Mouse (Mus musculus) midbrain, postnatal 0 days (tissue): Measurements from ENCODE around the gene Adh6a. TPM values are rescaled to one million over a fixed set of nuclear protein-coding genes. Genes with fewer than 3 reads are reported as not detected.

Experiments
- ATAC-seq: fragments of 200-750 bp; cut with Nextera tagmentation; 2 replicates; pipeline ENCODE4 v1.8.0; 2017; ENCODE audit warnings: moderate number of reproducible peaks, mild to moderate bottlenecking, moderate TSS enrichment, moderate library complexity; ENCODE audit not compliant: low FRiP score
- DNase-seq: peaks from one replicate; pipeline ENCODE4 v3.0.0-alpha.2; 2015; ENCODE audit warnings: low spot score
- H3K27ac ChIP-seq: fragments of 300-500 bp; sonication (generic); 2 replicates; pipeline ENCODE4 v1.5.1; 2014; ENCODE audit warnings: low read depth, mild to moderate bottlenecking, low read length, mixed read lengths
- H3K27me3 ChIP-seq: fragments of 300-500 bp; sonication (generic); 2 replicates; pipeline ENCODE4 v1.6.1; 2014; ENCODE audit warnings: low read length, control low read depth, mixed read lengths; ENCODE audit not compliant: insufficient read depth
- H3K36me3 ChIP-seq: fragments of 300-500 bp; sonication (generic); 2 replicates; pipeline ENCODE4 v1.6.1; 2014; ENCODE audit warnings: low read length, control low read depth, mixed read lengths; ENCODE audit not compliant: insufficient read depth
- H3K4me1 ChIP-seq: fragments of 300-500 bp; sonication (generic); 2 replicates; pipeline ENCODE4 v1.6.1; 2014; ENCODE audit warnings: mild to moderate bottlenecking, control low read depth, antibody characterized with exemption, low read length, mixed read lengths; ENCODE audit not compliant: insufficient read depth
- H3K4me2 ChIP-seq: fragments of 300-500 bp; sonication (generic); 2 replicates; pipeline ENCODE4 v1.6.1; 2014; ENCODE audit warnings: low read depth, mild to moderate bottlenecking, low read length, mixed read lengths; ENCODE audit not compliant: poor library complexity, severe bottlenecking
- H3K4me3 ChIP-seq: fragments of 300-500 bp; sonication (generic); 2 replicates; pipeline ENCODE4 v1.5.1; 2014; ENCODE audit warnings: low read depth, mild to moderate bottlenecking, low read length, moderate library complexity
- H3K9ac ChIP-seq: fragments of 300-500 bp; sonication (generic); replicated peaks from 2 replicates; pipeline ENCODE4 v1.6.1; 2014; ENCODE audit warnings: mild to moderate bottlenecking, low read length, moderate library complexity, mixed read lengths; ENCODE audit not compliant: poor library complexity, severe bottlenecking
- H3K9me3 ChIP-seq: fragments of 300-500 bp; sonication (generic); 2 replicates; pipeline ENCODE4 v1.6.1; 2016; ENCODE audit warnings: low read length, control low read depth
- CTCF ChIP-seq: IDR thresholded peaks from 2 replicates; pipeline ENCODE4 v1.5.1; 2016; ENCODE audit warnings: antibody characterized with exemption, mild to moderate bottlenecking
- WGBS: fragments of 180-500 bp; shearing (Covaris S2); extraction: QIAGEN DNeasy Blood & Tissue Kit; methylation state at CpG from one replicate; pipeline ENCODE4 v1.1.7; 2014; 5-methylcytosine and 5-hydroxymethylcytosine counted together
- polyA plus RNA-seq: library from polyadenylated mRNA; unstranded; fragments of >200 nt; fragmentation: Nextera tagmentation; extraction: Ambion mirVana; gene quantifications from 2 replicates; pipeline ENCODE4 v1.2.1, GENCODE M21; 2015
- total RNA-seq: library from RNA; depleted of rRNA; stranded (reverse); fragments of >200 nt; gene quantifications from 2 replicates; pipeline ENCODE4 v1.2.3, GENCODE M21; 2014

Gene Adh6a
- total and polyA plus RNA-seq, 2 experiments from 2014 or later, result not detected

- no peaks in the 10 kb centered on the region for H3K4me1 ChIP-seq
- TF ChIP-seq CTCF, result no peak
- H3K27me3 ChIP-seq, result no peaks in the 10 kb centered on the region
- no peak for DNase-seq
- H3K36me3 ChIP-seq, result no peaks in the 10 kb centered on the region
- H3K4me3 ChIP-seq, result no peak overlapping the region
- no peaks in the 10 kb centered on the region for H3K9me3 ChIP-seq
- H3K9ac ChIP-seq, result no peak overlapping the region
- 68% methylated on average over 3 of the region's 3 CpGs for WGBS
- ATAC-seq, result no peak
- no peak overlapping the region for H3K4me2 ChIP-seq
- H3K27ac ChIP-seq, result no peak overlapping the region
These were observed 34.0 kb downstream of the Adh6a start for GRCm38 (mm10) chr3:138347041-138347440.

GRCm38 (mm10) chr3:138352012-138352809 lies 39.1 kb downstream of the Adh6a start:
- no peak overlapping the region for H3K9ac ChIP-seq
- H3K4me1 ChIP-seq, result no peaks in the 10 kb centered on the region
- no peak overlapping the region for H3K27ac ChIP-seq
- TF ChIP-seq CTCF, result no peak
- no peaks in the 10 kb centered on the region for H3K36me3 ChIP-seq
- 93% methylated on average over 11 of the region's 11 CpGs for WGBS
- no peaks in the 10 kb centered on the region for H3K27me3 ChIP-seq
- ATAC-seq (no peak), DNase-seq (no peak)
- H3K4me2 ChIP-seq, result no peak overlapping the region
- no peak overlapping the region for H3K4me3 ChIP-seq
- no peaks in the 10 kb centered on the region for H3K9me3 ChIP-seq

- no peak for TF ChIP-seq CTCF
- H3K9ac ChIP-seq, result no peak overlapping the region
- H3K27me3 ChIP-seq, result no peaks in the 10 kb centered on the region
- WGBS, result 90% methylated on average over 7 of the region's 7 CpGs
- no peaks in the 10 kb centered on the region for H3K4me1 ChIP-seq
- H3K36me3 ChIP-seq, result no peaks in the 10 kb centered on the region
- no peak overlapping the region for H3K4me3 ChIP-seq
- H3K27ac ChIP-seq, result no peak overlapping the region
- ATAC-seq, result no peak
- H3K4me2 ChIP-seq, result no peak overlapping the region
- no peaks in the 10 kb centered on the region for H3K9me3 ChIP-seq
- no peak for DNase-seq
These were observed 45.8 kb downstream of the Adh6a start for GRCm38 (mm10) chr3:138358856-138359255.

GRCm38 (mm10) chr3:138360721-138361120 lies 47.6 kb downstream of the Adh6a start:
- Histone ChIP-seq H3K27me3 (no peaks in the 10 kb centered on the region), H3K4me3 (no peak overlapping the region), H3K4me2 (no peak overlapping the region), H3K4me1 (no peaks in the 10 kb centered on the region), H3K9me3 (no peaks in the 10 kb centered on the region), H3K27ac (no peak overlapping the region), H3K9ac (no peak overlapping the region), H3K36me3 (no peaks in the 10 kb centered on the region)
- no peak for DNase-seq
- no peak for TF ChIP-seq CTCF
- no peak for ATAC-seq
- 84% methylated on average over 4 of the region's 4 CpGs for WGBS

- Histone ChIP-seq H3K27me3 (no peaks in the 10 kb centered on the region), H3K4me3 (no peak overlapping the region), H3K36me3 (no peaks in the 10 kb centered on the region), H3K9me3 (no peaks in the 10 kb centered on the region), H3K4me2 (no peak overlapping the region), H3K9ac (no peak overlapping the region), H3K27ac (no peak overlapping the region), H3K4me1 (no peaks in the 10 kb centered on the region)
- TF ChIP-seq CTCF, result no peak
- 72% methylated on average over 2 of the region's 2 CpGs for WGBS
- ATAC-seq (no peak), DNase-seq (no peak)
These were observed 49.8 kb downstream of the Adh6a start for GRCm38 (mm10) chr3:138362920-138363319.

GRCm38 (mm10) chr3:138366181-138366580 lies 53.1 kb downstream of the Adh6a start:
- H3K4me1 ChIP-seq, result no peaks in the 10 kb centered on the region
- ATAC-seq (no peak), DNase-seq (no peak)
- H3K9me3 ChIP-seq, result no peaks in the 10 kb centered on the region
- no peaks in the 10 kb centered on the region for H3K27me3 ChIP-seq
- H3K27ac ChIP-seq, result no peak overlapping the region
- 81% methylated on average over 2 of the region's 2 CpGs for WGBS
- H3K4me2 ChIP-seq, result no peak overlapping the region
- no peak overlapping the region for H3K4me3 ChIP-seq
- no peak overlapping the region for H3K9ac ChIP-seq
- no peaks in the 10 kb centered on the region for H3K36me3 ChIP-seq
- no peak for TF ChIP-seq CTCF
